Mouse (Mus musculus) gastrocnemius, postnatal 10 days (tissue): ENCODE data around the gene Grhpr. TPM values are rescaled to one million over a fixed set of nuclear protein-coding genes. Genes with fewer than 3 reads are reported as not detected.
"Not testable (repeated sequence)": the region's sequence is repeated elsewhere in the genome, so short reads cannot be mapped to it uniquely, and the experiment has no call there.

ENCODE experiments used
- DNase-seq: peaks from one replicate; pipeline ENCODE4 v3.0.0; 2021; ENCODE audit warnings: mixed read lengths
- total RNA-seq, 2 experiments: library from RNA; stranded (reverse); gene quantifications; 2 replicates each; pipeline ENCODE4 v1.2.3; 2021

Grhpr gene
- total RNA-seq, 2 experiments from 2014 or later: 31.6 to 33.7 TPM

- DNase-seq: no peak
Measured at GRCm38 (mm10) chr4:45013537-45013936, 32.3 kb downstream of the Grhpr start.

- DNase-seq: peak; percentile 46
Measured at GRCm38 (mm10) chr4:45015615-45016014, 34.4 kb downstream of the Grhpr start.

- peak; percentile 87 for DNase-seq
Measured at GRCm38 (mm10) chr4:45018452-45018980, 37.3 kb downstream of the Grhpr start, which contains the start of gene Polr1e. Polr1e (plus strand) TSS chr4:45018583.

GRCm38 (mm10) chr4:45019009-45019408 is 37.8 kb downstream of the Grhpr start:
- no peak for DNase-seq

GRCm38 (mm10) chr4:45026459-45026858 is 45.3 kb downstream of the Grhpr start:
- DNase-seq: no peak

- DNase-seq: no peak
Measured at GRCm38 (mm10) chr4:45032586-45032985, 51.4 kb downstream of the Grhpr start.

GRCm38 (mm10) chr4:45034693-45035628 is 53.8 kb downstream of the Grhpr start:
- DNase-seq: no peak

- DNase-seq: no peak
Measured at GRCm38 (mm10) chr4:45036048-45036447, 54.9 kb downstream of the Grhpr start.

GRCm38 (mm10) chr4:45036571-45036970 is 55.4 kb downstream of the Grhpr start:
- no peak for DNase-seq

GRCm38 (mm10) chr4:45037455-45038410 is 56.5 kb downstream of the Grhpr start:
- no peak for DNase-seq

GRCm38 (mm10) chr4:45038879-45039278 is 57.7 kb downstream of the Grhpr start:
- not testable (repeated sequence) for DNase-seq

- DNase-seq: not testable (repeated sequence)
Measured at GRCm38 (mm10) chr4:45039546-45039945, 58.4 kb downstream of the Grhpr start.

Other genes with a start within 250 kb of the Grhpr start
- gene Zcchc7, start 225.5 kb upstream of the Grhpr start, total RNA-seq: 10 to 100 TPM; 14.7 to 25.8 TPM
- gene Zbtb5, start 31.0 kb downstream of the Grhpr start, total RNA-seq: 1 to 10 TPM; 8.2 to 9.3 TPM
- gene Polr1e, start 37.2 kb downstream of the Grhpr start, total RNA-seq: 1 to 10 TPM; 6.7 to 8.2 TPM
- 1 to 10 TPM; 6.6 to 8.0 TPM for gene Fbxo10, start 103.2 kb downstream of the Grhpr start, total RNA-seq
- 10 to 100 TPM; 76.8 to 83.7 TPM for gene Tomm5, start 126.7 kb downstream of the Grhpr start, total RNA-seq
- 1 to 10 TPM; 3.6 to 3.9 TPM for gene Frmpd1, start 203.5 kb downstream of the Grhpr start, total RNA-seq